Mouse (Mus musculus) embryo, embryonic 11.5 days (tissue): ENCODE results near the gene Gm3127.
"Not testable (repeated sequence)": the region's sequence is repeated elsewhere in the genome, so short reads cannot be mapped to it uniquely, and the experiment has no call there.

Experiments used
- DNase-seq: peaks from one replicate; pipeline ENCODE4 v3.0.0-alpha.2; 2012; ENCODE audit warnings: low read depth, low spot score

Gm3127 gene

GRCm38 (mm10) chr14:4164730-4165129 lies at the start of gene Gm3127:
TSS of gene Gm3127 (plus strand) at chr14:4165030.
- DNase-seq, result not testable (repeated sequence)

GRCm38 (mm10) chr14:4141646-4142045 lies 23.2 kb upstream of the Gm3127 start:
- DNase-seq, result not testable (repeated sequence)

GRCm38 (mm10) chr14:4182030-4182429 lies 17.2 kb downstream of the Gm3127 start:
- not testable (repeated sequence) for DNase-seq

- DNase-seq, result not testable (repeated sequence)
These were observed 17.8 kb downstream of the Gm3127 start, which contains the start of gene Gm2974 for GRCm38 (mm10) chr14:4182491-4183210. TSS of gene Gm2974 (plus strand) at chr14:4182576.

- not testable (repeated sequence) for DNase-seq
These were observed 18.5 kb downstream of the Gm3127 start for GRCm38 (mm10) chr14:4183375-4183774.
